Mouse (Mus musculus) liver, adult 2 months (tissue): ENCODE measurements at regions not wholly inside any gene's neighbourhood (a gene's known extent, or its start where the extent isn't known, plus 50 kb on each side); places are given as distances from the start of the nearest gene placed in this dataset.

ENCODE experiments used
- CTCF ChIP-seq: fragments of 200-500 bp; IDR thresholded peaks from 2 replicates; pipeline ENCODE4 v1.5.1; 2011; ENCODE audit warnings: low read depth, low read length, control low read depth
- POLR2A ChIP-seq: fragments of 200-500 bp; IDR thresholded peaks from 2 replicates; pipeline ENCODE4 v1.6.1; 2011; ENCODE audit warnings: low read length, control low read depth; ENCODE audit not compliant: insufficient read depth; ENCODE audit errors: extremely low read depth

- no peak for TF ChIP-seq CTCF
- TF ChIP-seq POLR2A = no peak
Measured at GRCm38 (mm10) chr12:36943903-36944302, 164.4 kb upstream of the Meox2 start.
